Mouse (Mus musculus) hindbrain, postnatal 0 days (tissue): ENCODE results near the gene Dpf3. TPM values are rescaled to one million over a fixed set of nuclear protein-coding genes. Genes with fewer than 3 reads are reported as not detected.

Experiments
- ATAC-seq: fragments of 200-750 bp; cut with Nextera tagmentation; 2 replicates; pipeline ENCODE4 v1.8.0; 2017; ENCODE audit warnings: mild to moderate bottlenecking, moderate TSS enrichment, moderate library complexity
- DNase-seq: peaks from one replicate; pipeline ENCODE4 v3.0.0-alpha.2; 2015; ENCODE audit warnings: low spot score
- H3K27ac ChIP-seq: fragments of 300-500 bp; sonication (generic); 2 replicates; pipeline ENCODE4 v1.5.1; 2014; ENCODE audit warnings: mild to moderate bottlenecking
- H3K27me3 ChIP-seq: fragments of 300-500 bp; sonication (generic); 2 replicates; pipeline ENCODE4 v1.6.1; 2014; ENCODE audit warnings: low read length, mixed read lengths; ENCODE audit not compliant: insufficient read depth
- H3K36me3 ChIP-seq: fragments of 300-500 bp; sonication (generic); 2 replicates; pipeline ENCODE4 v1.6.1; 2014; ENCODE audit warnings: low read length, mixed read lengths; ENCODE audit not compliant: insufficient read depth
- H3K4me1 ChIP-seq: fragments of 300-500 bp; sonication (generic); 2 replicates; pipeline ENCODE4 v1.6.1; 2014; ENCODE audit warnings: antibody characterized with exemption, low read length, mixed read lengths; ENCODE audit not compliant: insufficient read depth
- H3K4me2 ChIP-seq: fragments of 300-500 bp; sonication (generic); 2 replicates; pipeline ENCODE4 v1.6.1; 2014; ENCODE audit warnings: low read depth, mild to moderate bottlenecking, low read length, moderate library complexity, mixed read lengths
- H3K4me3 ChIP-seq: fragments of 300-500 bp; sonication (generic); 2 replicates; pipeline ENCODE4 v1.5.1; 2014; ENCODE audit warnings: low read length
- H3K9ac ChIP-seq: fragments of 300-500 bp; sonication (generic); replicated peaks from 2 replicates; pipeline ENCODE4 v1.6.1; 2014; ENCODE audit warnings: mild to moderate bottlenecking, low read length, moderate library complexity, mixed read lengths
- H3K9me3 ChIP-seq: fragments of 300-500 bp; sonication (generic); 2 replicates; pipeline ENCODE4 v1.6.1; 2016; ENCODE audit warnings: low read length, mixed read lengths
- CTCF ChIP-seq: IDR thresholded peaks from 2 replicates; pipeline ENCODE4 v1.5.1; 2016; ENCODE audit warnings: antibody characterized with exemption, control low read depth, low read depth
- WGBS: fragments of 180-500 bp; shearing (Covaris S2); extraction: QIAGEN DNeasy Blood & Tissue Kit; methylation state at CpG from one replicate; pipeline ENCODE4 v1.1.7; 2014; 5-methylcytosine and 5-hydroxymethylcytosine counted together
- polyA plus RNA-seq: library from polyadenylated mRNA; unstranded; fragments of >200 nt; fragmentation: Nextera tagmentation; extraction: Ambion mirVana; gene quantifications from 2 replicates; pipeline ENCODE4 v1.2.1, GENCODE M21; 2015
- total RNA-seq: library from RNA; depleted of rRNA; stranded (reverse); fragments of >200 nt; gene quantifications from 2 replicates; pipeline ENCODE4 v1.2.3, GENCODE M21; 2014

Dpf3 gene
- total and polyA plus RNA-seq, 2 experiments from 2014 or later, result 19.8 to 38.9 TPM

DNA sequence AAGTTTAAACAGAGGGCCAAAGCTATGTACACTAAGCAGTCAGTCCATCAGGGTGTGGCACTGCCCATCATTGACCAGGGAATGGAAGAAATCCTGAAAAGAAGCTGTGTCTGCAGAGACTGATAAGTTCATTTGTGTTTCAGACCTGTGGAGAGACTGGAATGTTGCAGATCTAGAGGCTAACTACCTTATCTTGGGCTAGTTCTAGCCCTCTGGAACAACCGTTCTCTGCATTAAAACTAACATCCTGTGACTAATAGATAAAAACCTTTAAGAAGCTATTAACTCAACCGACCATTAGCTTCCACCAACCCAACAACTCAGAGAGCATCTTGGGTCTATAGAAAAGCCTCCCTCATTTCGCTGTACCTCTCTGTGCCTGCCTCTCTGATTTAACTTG lies 30.1 kb upstream of the Dpf3 start:
- no peak overlapping the region for H3K4me3 ChIP-seq
- ATAC-seq, result no peak
- no peaks in the 10 kb centered on the region for H3K9me3 ChIP-seq
- 0 out of 2 replicates have a peak, but pooled peaks cover 7% of the 10 kb centered on the region for H3K4me1 ChIP-seq
- 91% methylated on average over 3 of the region's 3 CpGs for WGBS
- no peak for DNase-seq
- H3K27ac ChIP-seq, result no peak overlapping the region
- no peaks in the 10 kb centered on the region for H3K36me3 ChIP-seq
- H3K27me3 ChIP-seq, result no peaks in the 10 kb centered on the region
- TF ChIP-seq CTCF, result no peak
- no peak overlapping the region for H3K9ac ChIP-seq
- H3K4me2 ChIP-seq, result no peak overlapping the region

DNA sequence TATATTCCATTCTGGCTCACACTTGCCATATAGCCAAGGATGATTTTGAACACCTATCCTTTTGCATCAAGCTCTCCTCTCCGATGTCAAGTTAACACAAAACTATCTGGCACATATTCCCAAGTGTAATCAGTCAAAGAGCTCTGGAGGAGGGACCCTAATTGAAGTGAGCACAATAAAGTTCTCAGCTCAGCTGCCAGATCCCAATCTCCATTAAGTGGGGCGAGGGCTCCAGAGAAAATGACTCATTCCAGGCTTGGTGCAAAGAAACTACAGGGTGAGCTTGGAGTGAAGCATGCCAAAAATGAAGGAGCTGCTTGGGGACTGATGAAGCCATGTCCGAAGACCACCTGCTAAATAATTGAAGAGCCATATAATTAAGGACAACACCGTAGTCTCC lies 26.7 kb upstream of the Dpf3 start:
- DNase-seq, result no peak
- WGBS, result 33% methylated on average over 4 of the region's 4 CpGs
- Histone ChIP-seq H3K9ac (no peak overlapping the region), H3K4me3 (no peak overlapping the region), H3K27me3 (no peaks in the 10 kb centered on the region), H3K27ac (no peak overlapping the region), H3K4me1 (0 out of 2 replicates have a peak, but pooled peaks cover 2% of the 10 kb centered on the region), H3K9me3 (no peaks in the 10 kb centered on the region), H3K36me3 (no peaks in the 10 kb centered on the region), H3K4me2 (no peak overlapping the region)
- no peak for ATAC-seq
- TF ChIP-seq CTCF, result no peak

DNA sequence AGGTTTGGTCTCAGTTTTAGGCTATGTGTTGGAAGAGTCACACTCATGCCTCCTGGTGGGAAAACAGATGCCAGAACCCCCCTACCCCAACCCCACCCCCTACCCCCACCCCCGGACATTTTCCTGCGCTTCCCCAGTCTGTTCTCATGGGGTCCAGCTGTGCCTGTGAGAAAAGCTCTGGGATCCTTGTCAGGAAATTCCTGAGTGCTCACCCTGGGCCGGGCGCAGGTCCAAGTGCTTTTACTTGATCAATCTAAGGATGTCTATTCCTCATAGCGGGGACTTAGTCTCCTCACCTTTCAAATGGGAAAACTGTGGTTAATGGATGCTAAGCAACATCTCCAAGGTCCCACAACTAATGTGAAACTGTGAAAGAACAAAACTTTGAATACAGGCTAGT lies 25.7 kb upstream of the Dpf3 start:
- WGBS, result 22% methylated on average over 5 of the region's 5 CpGs
- Histone ChIP-seq H3K36me3 (no peaks in the 10 kb centered on the region), H3K9me3 (no peaks in the 10 kb centered on the region), H3K4me1 (0 out of 2 replicates have a peak, but pooled peaks cover 2% of the 10 kb centered on the region), H3K27me3 (no peaks in the 10 kb centered on the region), H3K27ac (no peak overlapping the region), H3K9ac (no peak overlapping the region), H3K4me2 (no peak overlapping the region), H3K4me3 (no peak overlapping the region)
- no peak for TF ChIP-seq CTCF
- DNase-seq (peak; percentile 47), ATAC-seq (no peak)

DNA sequence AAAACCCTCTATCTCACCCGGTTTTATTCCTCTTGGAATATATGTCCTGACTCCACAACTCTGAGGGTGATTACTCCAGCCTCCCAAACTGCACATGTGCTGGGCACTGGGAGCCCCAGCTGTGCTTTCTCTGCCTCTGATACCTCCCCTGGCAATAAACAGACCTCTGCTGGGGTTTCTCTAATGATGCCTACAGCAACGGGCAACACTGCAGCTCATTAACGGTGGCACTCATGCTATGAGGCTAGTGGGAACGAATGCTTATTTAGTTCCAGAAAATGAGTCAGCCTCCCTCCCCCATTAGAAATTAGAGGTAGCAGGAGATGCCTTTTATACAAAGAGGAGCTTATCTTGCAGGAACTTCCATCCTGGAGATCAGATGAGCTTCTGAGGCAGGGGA lies 25.3 kb upstream of the Dpf3 start:
- 0 out of 2 replicates have a peak, but pooled peaks cover 2% of the 10 kb centered on the region for H3K4me1 ChIP-seq
- peak; percentile 8 for DNase-seq
- no peak overlapping the region for H3K4me3 ChIP-seq
- H3K4me2 ChIP-seq, result no peak overlapping the region
- H3K9ac ChIP-seq, result no peak overlapping the region
- H3K27me3 ChIP-seq, result no peaks in the 10 kb centered on the region
- ATAC-seq, result no peak
- H3K36me3 ChIP-seq, result no peaks in the 10 kb centered on the region
- no peak overlapping the region for H3K27ac ChIP-seq
- no peaks in the 10 kb centered on the region for H3K9me3 ChIP-seq
- no peak for TF ChIP-seq CTCF
- WGBS, result 12% methylated on average over 4 of the region's 4 CpGs

DNA sequence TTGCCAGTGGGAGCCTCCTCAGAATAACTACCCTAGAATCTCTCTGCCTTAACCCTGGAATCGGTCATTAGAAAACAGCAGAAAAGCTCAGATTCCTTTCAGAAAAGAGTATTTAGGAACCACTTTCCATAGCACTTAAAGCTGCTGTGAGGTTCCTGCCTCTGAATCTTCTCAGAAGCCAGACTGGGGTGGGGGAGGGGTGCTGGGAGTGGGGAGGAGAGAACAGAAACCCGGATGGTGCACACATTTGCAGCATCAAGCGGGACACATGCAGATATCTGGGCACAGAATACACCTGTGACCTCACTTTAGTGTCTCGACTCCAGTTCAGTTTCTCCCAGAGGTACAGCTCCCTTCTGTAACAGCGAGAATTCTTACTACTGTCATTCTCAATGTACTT lies 23.1 kb upstream of the Dpf3 start:
- no peak for DNase-seq
- Histone ChIP-seq H3K9ac (no peak overlapping the region), H3K9me3 (no peaks in the 10 kb centered on the region), H3K27ac (no peak overlapping the region), H3K27me3 (no peaks in the 10 kb centered on the region), H3K4me1 (0 out of 2 replicates have a peak, but pooled peaks cover 2% of the 10 kb centered on the region), H3K36me3 (no peaks in the 10 kb centered on the region), H3K4me2 (no peak overlapping the region), H3K4me3 (no peak overlapping the region)
- no peak for TF ChIP-seq CTCF
- WGBS, result 81% methylated on average over 5 of the region's 5 CpGs
- no peak for ATAC-seq

DNA sequence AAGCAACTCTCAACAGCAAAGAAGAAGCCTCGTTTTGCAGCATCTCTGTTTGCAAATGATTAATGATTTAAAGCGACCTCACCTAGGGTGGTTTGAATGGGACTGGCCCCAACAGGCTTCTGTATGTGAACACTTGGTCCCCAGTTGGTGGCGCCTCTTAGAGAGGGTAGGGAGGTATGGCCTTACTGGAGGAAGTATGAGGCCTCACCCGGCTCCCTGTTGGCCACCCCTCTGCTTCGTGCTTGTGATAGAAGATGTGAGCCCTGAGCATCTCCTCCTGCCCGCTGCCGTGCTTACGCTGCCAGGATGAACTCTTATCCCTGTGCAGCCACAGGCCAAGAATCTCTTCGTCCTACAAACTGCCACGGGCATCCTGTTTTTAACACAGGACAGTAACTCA lies 19.0 kb upstream of the Dpf3 start:
- 77% methylated on average over 10 of the region's 10 CpGs for WGBS
- DNase-seq, result no peak
- no peak for TF ChIP-seq CTCF
- H3K27ac ChIP-seq, result no peak overlapping the region
- H3K4me2 ChIP-seq, result no peak overlapping the region
- H3K9ac ChIP-seq, result no peak overlapping the region
- no peaks in the 10 kb centered on the region for H3K9me3 ChIP-seq
- no peaks in the 10 kb centered on the region for H3K4me1 ChIP-seq
- ATAC-seq, result no peak
- no peak overlapping the region for H3K4me3 ChIP-seq
- no peaks in the 10 kb centered on the region for H3K27me3 ChIP-seq
- no peaks in the 10 kb centered on the region for H3K36me3 ChIP-seq

DNA sequence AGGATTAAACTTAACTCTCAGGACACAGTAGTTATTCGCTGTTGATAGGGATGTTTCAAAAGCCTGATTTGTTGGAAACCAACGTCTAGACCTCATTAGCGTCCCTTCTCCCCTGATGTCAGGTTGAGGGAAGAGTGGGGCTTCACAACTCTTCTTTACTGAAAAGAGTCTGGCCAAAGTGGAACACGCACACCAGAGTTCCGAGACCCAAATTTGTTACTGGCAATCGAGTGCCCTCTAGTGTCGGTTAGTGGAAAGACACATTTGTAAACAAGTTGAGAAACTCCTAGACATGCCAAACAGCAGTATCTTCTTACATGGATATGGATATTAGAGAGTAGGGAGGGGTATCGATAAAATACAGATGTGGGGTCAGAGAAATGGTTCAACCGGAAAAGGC lies 14.7 kb upstream of the Dpf3 start:
- H3K36me3 ChIP-seq, result no peaks in the 10 kb centered on the region
- H3K27ac ChIP-seq, result no peak overlapping the region
- no peak overlapping the region for H3K9ac ChIP-seq
- no peaks in the 10 kb centered on the region for H3K27me3 ChIP-seq
- no peaks in the 10 kb centered on the region for H3K9me3 ChIP-seq
- no peaks in the 10 kb centered on the region for H3K4me1 ChIP-seq
- no peak overlapping the region for H3K4me3 ChIP-seq
- 6% methylated on average over 9 of the region's 9 CpGs for WGBS
- H3K4me2 ChIP-seq, result no peak overlapping the region
- ATAC-seq, result peak; percentile 32; the same call in 1 of the 2 replicates
- TF ChIP-seq CTCF, result peak; percentile 88
- peak; percentile 88 for DNase-seq
